Mouse (Mus musculus): Measurements from ENCODE around the gene Zw10. TPM values are rescaled to one million over a fixed set of nuclear protein-coding genes. Genes with fewer than 3 reads are reported as not detected.

The Zw10 gene
- 10 to 100 TPM; 46.8 to 47.6 TPM for total RNA-seq (2023)

DNA sequence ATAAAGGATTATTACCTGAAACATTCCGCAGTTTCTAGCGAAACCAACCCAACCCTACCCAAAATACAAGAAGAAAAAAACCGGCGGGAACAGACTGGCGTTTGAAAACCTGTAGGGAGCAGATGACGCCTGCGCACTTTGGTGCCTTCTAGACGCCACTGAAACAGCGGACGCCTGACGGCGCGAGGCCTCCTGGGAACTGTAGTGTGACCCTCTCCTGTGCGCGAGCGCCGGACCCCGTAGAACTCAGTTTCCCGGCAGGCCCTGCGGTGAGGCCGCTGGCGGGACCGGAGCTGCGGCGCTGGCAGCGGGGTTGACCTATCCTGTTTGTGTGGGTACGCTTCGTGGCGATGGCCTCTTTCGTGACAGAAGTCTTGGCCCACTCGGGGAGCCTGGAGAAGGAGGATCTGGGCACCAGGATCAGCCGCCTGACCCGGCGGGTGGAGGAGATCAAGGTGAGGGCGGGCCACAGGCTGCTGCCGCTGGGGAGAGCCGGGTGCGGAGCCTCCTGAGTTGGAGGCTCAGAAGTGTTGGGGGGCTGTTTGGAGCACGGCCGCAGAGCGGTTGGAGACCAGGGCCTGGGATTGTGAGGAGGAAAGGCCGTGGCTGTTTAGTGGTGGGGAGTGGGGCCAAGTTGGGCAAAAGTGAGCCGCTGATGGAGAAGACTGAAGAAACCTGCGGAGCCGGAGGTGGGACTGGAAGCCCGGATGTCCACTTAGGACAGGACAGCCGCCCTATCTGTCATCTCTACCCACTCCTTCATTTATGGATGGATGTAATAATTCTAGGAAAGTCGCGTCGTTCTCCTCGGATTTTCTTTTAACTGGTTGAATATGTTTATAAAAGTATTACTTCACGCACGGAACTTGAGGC, at the start of gene Zw10:
Gene Zw10 (plus strand): TSS at position 281 of the 873 bp plus-strand sequence.

DNA sequence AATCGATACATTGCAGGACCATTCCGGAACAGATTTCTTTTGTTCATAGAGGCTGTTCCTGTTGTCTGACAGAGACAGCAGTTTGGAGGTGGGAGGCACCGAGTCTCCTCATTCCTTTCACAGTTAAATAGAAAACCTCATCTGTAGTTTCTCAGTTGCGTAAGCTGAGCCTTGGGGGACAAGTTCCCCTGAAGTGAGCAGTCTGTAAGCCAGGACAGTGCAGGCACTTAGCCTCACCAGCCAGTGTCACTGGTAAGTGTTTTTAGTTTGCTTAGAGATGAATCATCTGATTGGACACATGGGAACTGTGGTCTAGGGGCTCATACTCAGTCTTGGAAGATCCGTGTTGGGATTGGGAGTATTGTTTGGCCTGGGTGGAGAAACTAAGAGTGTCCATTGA, 25.7 kb downstream of the Zw10 start, which contains the start of gene Tmprss5:
Gene Tmprss5 (plus strand): TSS at position 154 of the 400 bp plus-strand sequence.

Other genes with a start within 250 kb of the Zw10 start
- 10 to 100 TPM; 13.2 to 22.0 TPM for gene Zbtb16, start 219.4 kb upstream of the Zw10 start, total RNA-seq (2023)
- not detected for gene Htr3a, start 144.5 kb upstream of the Zw10 start, total RNA-seq (2023)
- gene Htr3b, start 90.6 kb upstream of the Zw10 start, total RNA-seq (2023): not detected
- 100 to 1,000 TPM; 168 to 198 TPM for gene Usp28, start 70.2 kb upstream of the Zw10 start, total RNA-seq (2023)
- gene Tmprss5, start 25.6 kb downstream of the Zw10 start, total RNA-seq (2023): not detected
- gene Gm4894, start 194.9 kb downstream of the Zw10 start, total RNA-seq (2023): not detected